ENCODE assay signal across 10 mouse cellular contexts in the genomic region with DNA sequence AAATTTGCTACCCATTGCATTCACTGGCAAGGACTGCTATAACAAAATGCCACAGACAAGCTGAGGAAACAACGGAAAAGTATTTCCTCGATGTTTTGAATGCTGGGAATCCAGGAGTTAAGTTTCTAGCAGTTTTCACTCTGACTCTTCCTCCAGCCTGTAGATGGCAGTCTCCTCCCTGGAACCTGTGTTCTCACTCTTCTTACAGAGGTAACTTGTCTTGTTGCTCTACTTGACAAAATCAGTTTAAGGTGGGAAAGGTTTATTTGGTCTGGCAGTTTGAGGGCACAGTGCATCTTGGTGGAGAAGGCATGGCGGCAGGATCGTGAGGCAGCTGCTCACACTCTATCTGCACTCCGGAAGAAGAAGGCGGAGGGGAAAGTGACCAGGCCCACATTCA.
DNase-seq lines count a peak whose midpoint lies in the region; ATAC-seq and TF ChIP-seq lines count a peak whose summit lies in the region.
"Had no signal": no experiment of that assay in that cellular context is flagged by ENCODE, and none has a peak within 500 bp of the region (broad histone marks: within the 10 kb centered on the region; RNA-seq: fewer than 3 reads in every experiment).

No protein-coding gene starts in this region.

- TF ChIP-seq POLR2A in CH12.LX (IDR thresholded peaks at IDR 0.05; ENCODE audit: low read depth, low read length), result no peak

- 71% methylated on average over 6 of the region's 6 CpGs for WGBS in intestine, postnatal 0 days
- WGBS in intestine, embryonic 15.5 days, result 66% methylated on average over 6 of the region's 6 CpGs

- no peaks in the 10 kb centered on the region for H3K4me1 ChIP-seq in intestine, postnatal 0 days (replicated peaks; ENCODE audit: control insufficient read depth, insufficient read depth, low read length)
- no peaks in the 10 kb centered on the region; the same call in 1 of the 2 replicates for H3K4me1 ChIP-seq in intestine, embryonic 15.5 days (replicated peaks)
- 0 out of 4 replicates have a peak, but pooled peaks cover 0 to 8% of the 10 kb centered on the region in 2 experiments for H3K4me1 ChIP-seq in CH12.LX (ENCODE audit: control insufficient read depth in 1 of 2, insufficient read depth in 2 of 2)

- peak; percentile 78 for TF ChIP-seq CTCF in intestine, postnatal 0 days (IDR thresholded peaks at IDR 0.05; ENCODE audit: low read depth)
- TF ChIP-seq CTCF in CH12.LX (conservative IDR thresholded peaks at IDR 0.05 in 1 of 2, IDR thresholded peaks at IDR 0.05 in 1 of 2; ENCODE audit: low read depth in 2 of 2, low read length in 2 of 2), result peak; percentile 30 to 71; a peak in 3 of 4 replicates

- H3K4me2 ChIP-seq in intestine, postnatal 0 days (replicated peaks; ENCODE audit: low read depth), result no peak overlapping the region
- H3K4me2 ChIP-seq in intestine, embryonic 15.5 days (replicated peaks), result no peak overlapping the region
- H3K4me2 ChIP-seq in CH12.LX (ENCODE audit: insufficient read depth, low read depth, poor library complexity, severe bottlenecking), result no peak overlapping the region
- H3K4me2 ChIP-seq: hindbrain, embryonic 12.5 days; stomach, embryonic 15.5 days had no signal

- no peak for ATAC-seq in intestine, postnatal 0 days
- no peak for ATAC-seq in intestine, embryonic 15.5 days
- no peak for ATAC-seq in activated CD4-positive, CD25-positive, alpha-beta regulatory T cell, adult 4 months

- no peaks in the 10 kb centered on the region for H3K27me3 ChIP-seq in intestine, postnatal 0 days (replicated peaks; ENCODE audit: control insufficient read depth, insufficient read depth, low read length)
- H3K27me3 ChIP-seq in intestine, embryonic 15.5 days (replicated peaks), result no peaks in the 10 kb centered on the region
- peaks cover 5% of the 10 kb centered on the region for H3K27me3 ChIP-seq in CH12.LX (replicated peaks)
- H3K27me3 ChIP-seq: hindbrain, embryonic 12.5 days; stomach, embryonic 15.5 days had no signal

- no peaks in the 10 kb centered on the region for H3K79me2 ChIP-seq in CH12.LX (replicated peaks; ENCODE audit: control insufficient read depth, extremely low read depth, insufficient read depth, poor library complexity, severe bottlenecking)

- no peaks in the 10 kb centered on the region for H3K9me3 ChIP-seq in intestine, postnatal 0 days (ENCODE audit: control insufficient read depth)
- no peaks in the 10 kb centered on the region for H3K9me3 ChIP-seq in intestine, embryonic 15.5 days
- no peaks in the 10 kb centered on the region for H3K9me3 ChIP-seq in CH12.LX (replicated peaks; ENCODE audit: low read length)
- H3K9me3 ChIP-seq: hindbrain, embryonic 12.5 days; stomach, embryonic 15.5 days had no signal

- no peak overlapping the region for H3K27ac ChIP-seq in intestine, postnatal 0 days (ENCODE audit: low read depth, low read length)
- H3K27ac ChIP-seq in intestine, embryonic 15.5 days, result no peak overlapping the region
- no peak overlapping the region for H3K27ac ChIP-seq in CH12.LX (ENCODE audit: insufficient read depth, low read depth)
- H3K27ac ChIP-seq: hindbrain, embryonic 12.5 days; macrophage; stomach, embryonic 15.5 days had no signal

- H3K36me3 ChIP-seq in intestine, postnatal 0 days (ENCODE audit: control insufficient read depth, insufficient read depth), result no peaks in the 10 kb centered on the region
- H3K36me3 ChIP-seq in intestine, embryonic 15.5 days, result no peaks in the 10 kb centered on the region
- H3K36me3 ChIP-seq in CH12.LX (replicated peaks in 1 of 2; ENCODE audit: control insufficient read depth in 1 of 2, insufficient read depth in 1 of 2, low read length in 1 of 2), result no peaks in the 10 kb centered on the region
- H3K36me3 ChIP-seq: hindbrain, embryonic 12.5 days; stomach, embryonic 15.5 days had no signal

- no peak overlapping the region for H3K9ac ChIP-seq in intestine, postnatal 0 days (ENCODE audit: low read depth, low read length)
- no peak overlapping the region for H3K9ac ChIP-seq in intestine, embryonic 15.5 days
- H3K9ac ChIP-seq in CH12.LX (ENCODE audit: insufficient read depth, low read depth), result no peak overlapping the region
- H3K9ac ChIP-seq: hindbrain, embryonic 12.5 days; stomach, embryonic 15.5 days had no signal

- dilution Hi-C loops in CH12.LX (cut with MboI; ENCODE audit: extremely low pct_ligation_motif_present, extremely low pct_unique_long_range_greater_than_20kb, low sequenced_read_pairs), result no loop called here

- DNase-seq in 416B (ENCODE audit: low read depth) (peak; percentile 29), CH12.LX (ENCODE audit: extremely low read depth) (peak; percentile 22)
- DNase-seq in kidney, postnatal 10 days, result peak; percentile 17
- no peak for DNase-seq in spleen, postnatal 10 days (ENCODE audit: low spot score in 2 of 2)

- peak; percentile 72 for TF ChIP-seq RAD21 in CH12.LX (IDR thresholded peaks at IDR 0.05; ENCODE audit: low read depth, low read length)

- no peak overlapping the region for H3K4me3 ChIP-seq in intestine, postnatal 0 days (ENCODE audit: low read depth, low read length)
- no peak overlapping the region for H3K4me3 ChIP-seq in intestine, embryonic 15.5 days (replicated peaks)
- H3K4me3 ChIP-seq in CH12.LX (replicated peaks in 1 of 3; ENCODE audit: low read depth in 2 of 3, low read length in 2 of 3, poor library complexity in 1 of 3), result no peak overlapping the region
- H3K4me3 ChIP-seq: hindbrain, embryonic 12.5 days; stomach, embryonic 15.5 days had no signal

- no peak for TF ChIP-seq EP300 in CH12.LX (IDR thresholded peaks at IDR 0.05; ENCODE audit: low read length)

- in situ Hi-C loops in CH12.LX (cut with MboI; ENCODE audit: low pct_ligation_motif_present, low pct_unique_long_range_greater_than_20kb, low sequenced_read_pairs), result no loop called here

TF ChIP-seq in CH12.LX, 34 proteins besides CTCF, POLR2A, EP300 and RAD21:
- no peak for TF ChIP-seq MXI1 (IDR thresholded peaks at IDR 0.05; ENCODE audit: low read depth, low read length)
- peak; percentile 48 for TF ChIP-seq SMC3 (IDR thresholded peaks at IDR 0.05; ENCODE audit: low read depth, low read length)

Comparison
In these comparisons a context has a peak if more than half of its experiments do, and no peak if none do; other contexts are left out.
1. DNase-seq: peak in 416B (single experiment), CH12.LX (single experiment) and kidney, postnatal 10 days (single experiment); none in spleen, postnatal 10 days (0 of 2).